Mouse (Mus musculus): Measurements from ENCODE around the gene Gna12.

DNA sequence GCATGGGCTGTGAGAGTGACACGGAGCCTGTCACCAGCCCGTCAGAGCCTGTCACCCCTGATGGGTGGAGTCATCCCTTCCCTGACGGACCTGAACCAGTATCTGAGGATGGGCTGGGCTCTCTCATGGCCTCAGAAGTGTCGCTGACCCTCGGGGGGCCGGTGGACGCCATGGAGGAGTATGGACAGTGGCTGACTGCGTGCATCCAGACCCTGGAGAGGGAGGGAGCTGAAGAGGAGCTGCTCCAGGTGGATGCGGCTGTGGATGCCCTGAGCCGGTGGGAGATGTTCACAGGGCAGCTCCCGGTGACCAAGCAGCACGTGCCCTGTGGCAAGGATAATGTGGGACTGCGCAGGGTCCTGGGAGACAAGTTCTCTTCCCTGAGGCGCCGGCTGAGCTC lies 78.2 kb downstream of the Gna12 start:
- no peak for TF ChIP-seq CTCF (IDR thresholded peaks at IDR 0.05; ENCODE audit: control insufficient read depth, insufficient read depth, insufficient replicate concordance, low read depth, low read length)
- no peak for TF ChIP-seq POLR2A (IDR thresholded peaks at IDR 0.05; ENCODE audit: control insufficient read depth, low read depth, low read length)

Data from testis, adult 2 months (tissue).